Mouse (Mus musculus) olfactory bulb, adult 2 months (tissue): Measurements from ENCODE around the gene 1700056E22Rik. TPM values are rescaled to one million over a fixed set of nuclear protein-coding genes. Genes with fewer than 3 reads are reported as not detected.

Source experiments
- H3K27ac ChIP-seq: fragments of 200-500 bp; 2 replicates; pipeline ENCODE4 v1.5.1; 2012; ENCODE audit warnings: low read depth, low read length; ENCODE audit not compliant: insufficient read depth
- H3K4me1 ChIP-seq: fragments of 200-500 bp; 2 replicates; pipeline ENCODE4 v1.6.1; 2012; ENCODE audit warnings: low read length; ENCODE audit not compliant: control insufficient read depth, insufficient read depth
- H3K4me3 ChIP-seq: fragments of 200-500 bp; 2 replicates; pipeline ENCODE4 v1.5.1; 2012; ENCODE audit warnings: mild to moderate bottlenecking, low read depth, low read length, moderate library complexity; ENCODE audit not compliant: insufficient read depth
- CTCF ChIP-seq: fragments of 200-500 bp; IDR thresholded peaks from 2 replicates; pipeline ENCODE4 v1.5.1; 2012; ENCODE audit warnings: low read depth, mild to moderate bottlenecking, low read length, moderate library complexity; ENCODE audit not compliant: insufficient read depth
- POLR2A ChIP-seq: fragments of 200-500 bp; IDR thresholded peaks from 2 replicates; pipeline ENCODE4 v1.6.1; 2012; ENCODE audit warnings: mild to moderate bottlenecking, low read depth, low read length, moderate library complexity; ENCODE audit not compliant: insufficient read depth
- WGBS: fragments of 180-500 bp; shearing (Covaris S2); methylation state at CpG from one replicate; pipeline ENCODE4 v1.1.7; 2018; 5-methylcytosine and 5-hydroxymethylcytosine counted together
- polyA plus RNA-seq: library from polyadenylated mRNA; stranded (reverse); fragments of >200 nt; gene quantifications from 2 replicates; pipeline ENCODE4 v1.2.4, GENCODE M21; 2012; ENCODE audit warnings: low replicate concordance; ENCODE audit not compliant: missing spikeins, insufficient read depth, insufficient read length

Gene 1700056E22Rik
- polyA plus RNA-seq, 1 experiment = not detected

DNA sequence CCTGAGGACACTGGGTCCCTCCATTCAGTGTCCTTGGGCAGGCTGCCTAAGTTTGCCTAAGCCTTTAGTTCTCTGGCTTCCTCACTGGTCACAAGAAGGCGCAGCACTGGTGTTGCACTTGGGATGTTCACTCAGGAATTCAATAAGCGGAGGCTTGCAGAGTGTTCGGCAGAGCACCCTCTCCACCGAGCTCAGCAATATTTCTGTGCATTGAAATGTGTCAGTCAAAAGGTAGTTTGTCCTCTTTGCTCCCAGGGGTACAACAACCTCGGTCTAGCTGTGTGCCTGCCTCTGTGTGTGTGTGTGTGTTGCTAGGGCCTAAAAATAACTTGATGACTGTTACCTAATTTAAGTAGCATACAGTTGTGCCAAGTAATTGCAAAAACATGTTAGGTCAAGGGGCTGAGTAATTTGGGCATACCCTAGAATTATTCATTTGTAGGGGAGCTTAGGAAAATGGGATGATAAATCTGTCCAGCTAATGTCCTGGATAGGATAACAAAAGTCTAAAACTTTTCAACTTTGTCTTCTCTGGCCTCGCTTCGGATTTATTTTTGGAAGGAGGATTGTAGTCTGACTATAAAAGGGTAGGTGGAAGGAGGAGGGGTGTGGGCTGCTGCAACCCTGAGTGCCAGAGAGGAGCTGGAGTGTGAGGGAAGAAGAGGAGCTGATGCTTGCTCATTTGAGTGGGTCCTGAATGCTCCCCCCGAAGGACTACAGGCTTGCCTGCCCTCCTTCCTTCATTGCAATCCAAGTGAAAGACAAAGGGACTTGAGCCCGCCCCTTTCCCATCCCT lies 7.9 kb upstream of the 1700056E22Rik start:
- Histone ChIP-seq H3K27ac (no peak overlapping the region), H3K4me1 (peaks cover 20% of the 10 kb centered on the region), H3K4me3 (no peak overlapping the region)
- 58% methylated on average over 9 of the region's 9 CpGs for WGBS
- TF ChIP-seq POLR2A (no peak), CTCF (no peak)

DNA sequence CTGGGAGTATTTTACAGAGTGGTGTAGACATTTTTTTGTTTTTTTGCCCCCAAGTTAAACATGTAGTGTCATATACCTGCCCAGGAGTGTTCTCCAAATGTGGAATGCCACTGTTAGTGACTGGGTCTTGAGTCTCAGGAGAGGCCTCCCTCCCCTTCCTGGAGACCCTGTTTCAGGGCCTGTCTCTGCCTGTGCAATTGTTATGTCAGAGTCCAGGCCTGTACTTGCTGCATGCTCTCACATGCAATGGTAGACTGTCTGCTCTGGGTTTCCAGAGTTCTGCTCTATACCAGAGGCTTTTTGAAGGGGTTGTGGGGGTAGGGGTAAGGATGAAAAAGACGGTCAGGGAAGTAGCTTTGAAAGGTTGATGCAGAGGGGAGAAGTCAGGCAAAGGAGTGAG lies 6.8 kb upstream of the 1700056E22Rik start:
- Histone ChIP-seq H3K27ac (no peak overlapping the region), H3K4me3 (no peak overlapping the region), H3K4me1 (peaks cover 22% of the 10 kb centered on the region)
- TF ChIP-seq POLR2A (no peak), CTCF (no peak)
- WGBS = 88% methylated on average over 1 of the region's 1 CpGs

DNA sequence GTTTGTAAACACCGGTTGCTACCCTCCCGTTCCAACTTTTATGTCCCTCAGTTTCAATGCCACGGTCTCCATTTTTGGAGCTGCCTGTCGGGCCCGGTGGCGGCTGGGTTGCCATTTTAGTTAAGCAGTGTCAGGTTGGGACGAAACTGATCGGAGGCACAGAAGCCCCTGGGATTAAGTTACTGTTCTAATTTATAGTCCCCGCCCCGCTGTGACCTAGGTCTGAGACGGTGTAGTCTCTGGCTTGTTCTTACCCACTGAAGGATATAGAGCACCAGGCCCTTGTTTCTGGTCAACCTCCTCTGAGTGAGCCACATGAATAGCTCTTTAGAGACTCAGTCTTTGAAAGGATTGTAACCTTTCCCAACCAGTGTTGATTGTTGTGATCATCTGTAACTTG lies 6.1 kb upstream of the 1700056E22Rik start:
- 90% methylated on average over 11 of the region's 11 CpGs for WGBS
- TF ChIP-seq POLR2A = no peak
- TF ChIP-seq CTCF = no peak
- Histone ChIP-seq H3K4me3 (no peak overlapping the region), H3K4me1 (peaks cover 22% of the 10 kb centered on the region), H3K27ac (no peak overlapping the region)

DNA sequence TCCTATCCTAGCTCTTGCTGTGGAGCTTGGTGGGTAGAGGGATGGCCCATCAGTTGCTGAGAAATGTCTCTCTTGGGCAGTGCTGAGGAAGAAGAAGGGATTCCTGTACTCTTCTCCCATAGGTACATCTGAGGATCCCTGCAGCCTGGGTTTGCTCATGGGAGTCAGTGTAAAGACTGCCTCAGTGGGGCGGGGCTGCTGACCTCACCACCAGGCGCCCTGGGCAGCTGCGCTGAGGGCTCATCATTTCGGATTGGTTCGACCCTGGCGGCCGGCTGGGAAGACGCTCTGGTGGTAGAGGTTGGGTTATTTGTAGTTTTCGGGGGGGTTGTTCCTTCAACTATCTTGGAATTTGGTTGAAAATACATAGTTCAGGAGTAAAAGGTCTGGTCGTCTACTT lies 5.2 kb upstream of the 1700056E22Rik start:
- 97% methylated on average over 10 of the region's 10 CpGs for WGBS
- peaks cover 22% of the 10 kb centered on the region for H3K4me1 ChIP-seq
- H3K4me3 ChIP-seq = no peak overlapping the region

DNA sequence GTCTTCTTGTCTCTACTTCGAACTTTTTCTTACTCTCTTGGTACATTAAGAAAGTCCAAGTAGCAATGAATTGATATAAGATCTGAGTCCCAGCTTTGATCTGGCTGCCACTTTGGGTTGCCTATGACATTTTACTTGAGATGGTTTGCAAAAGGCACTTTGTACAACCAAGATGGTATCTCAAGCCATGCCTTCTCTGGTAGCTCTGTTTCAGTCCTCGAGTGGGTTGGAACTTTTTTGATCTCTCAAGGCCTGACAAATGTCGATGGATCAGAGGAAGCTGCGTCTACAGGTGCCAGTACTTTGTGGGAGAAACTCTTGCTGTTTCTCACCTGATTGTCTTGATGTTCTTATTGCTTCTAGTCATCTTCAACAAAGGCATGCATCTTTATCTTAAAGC lies 3.7 kb upstream of the 1700056E22Rik start:
- 95% methylated on average over 4 of the region's 4 CpGs for WGBS
- Histone ChIP-seq H3K27ac (no peak overlapping the region), H3K4me3 (no peak overlapping the region), H3K4me1 (peaks cover 25% of the 10 kb centered on the region)
- TF ChIP-seq POLR2A (no peak), CTCF (no peak)

More for the DNA sequence above, 5.2 kb upstream of the 1700056E22Rik start:
- TF ChIP-seq POLR2A (no peak), CTCF (no peak)
- H3K27ac ChIP-seq = no peak overlapping the region

DNA sequence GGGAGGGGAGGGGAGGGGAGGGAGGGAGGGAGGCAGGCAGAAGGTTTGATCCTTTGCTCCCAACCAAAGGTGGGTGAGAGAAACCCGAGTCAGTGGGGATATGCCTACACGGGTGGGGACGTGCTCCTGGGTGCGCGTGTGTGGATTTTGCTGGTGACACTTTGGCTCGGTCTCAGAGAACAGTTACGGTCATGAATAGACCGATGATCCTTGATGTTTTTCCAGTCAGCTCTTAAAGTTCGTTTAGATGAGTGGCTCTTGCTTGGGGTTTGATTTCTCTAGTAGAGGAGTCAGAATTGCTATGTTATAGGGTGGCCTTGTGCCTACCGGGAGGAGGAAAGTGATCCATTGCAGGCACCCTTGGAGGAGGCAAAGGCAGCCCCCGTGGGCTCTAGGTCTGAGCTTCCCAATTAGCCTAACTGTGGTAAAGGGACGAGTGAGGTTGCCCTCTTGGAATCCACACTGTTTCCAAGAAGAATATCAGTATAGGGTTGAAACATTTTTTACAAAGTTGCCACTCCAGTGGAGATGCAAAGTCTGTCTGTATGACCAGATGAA lies 1.3 kb upstream of the 1700056E22Rik start:
- Histone ChIP-seq H3K27ac (no peak overlapping the region), H3K4me1 (peaks cover 12% of the 10 kb centered on the region), H3K4me3 (peak overlapping the region; percentile 45)
- TF ChIP-seq CTCF (no peak), POLR2A (no peak)
- WGBS = 6% methylated on average over 12 of the region's 12 CpGs

DNA sequence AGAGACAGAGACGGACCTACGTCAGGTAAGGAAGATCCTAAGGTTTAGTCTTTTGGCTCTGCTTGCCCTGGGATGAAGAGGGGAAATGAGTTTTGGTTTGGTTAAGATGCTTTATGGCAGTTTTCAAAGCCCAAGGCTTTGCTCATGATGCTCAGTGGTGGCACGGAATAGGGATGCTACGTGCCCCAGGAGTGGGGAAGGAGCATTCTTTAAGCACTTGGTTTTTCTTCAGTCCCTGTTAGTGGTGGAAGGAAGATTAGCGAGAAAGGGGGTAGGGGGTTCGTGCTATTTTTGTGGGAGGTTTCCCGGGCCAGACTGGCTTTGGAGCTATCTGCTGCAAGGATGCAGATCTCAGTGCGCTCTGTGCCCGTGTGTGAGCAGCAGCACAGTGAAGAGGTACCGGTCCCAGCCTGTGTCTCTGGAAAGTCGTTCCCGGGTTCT lies 660 bp upstream of the 1700056E22Rik start:
- TF ChIP-seq POLR2A (no peak), CTCF (no peak)
- Histone ChIP-seq H3K27ac (peak overlapping the region; percentile 50), H3K4me3 (peak overlapping the region; percentile 73), H3K4me1 (peaks cover 12% of the 10 kb centered on the region)
- 1% methylated on average over 12 of the region's 12 CpGs for WGBS

DNA sequence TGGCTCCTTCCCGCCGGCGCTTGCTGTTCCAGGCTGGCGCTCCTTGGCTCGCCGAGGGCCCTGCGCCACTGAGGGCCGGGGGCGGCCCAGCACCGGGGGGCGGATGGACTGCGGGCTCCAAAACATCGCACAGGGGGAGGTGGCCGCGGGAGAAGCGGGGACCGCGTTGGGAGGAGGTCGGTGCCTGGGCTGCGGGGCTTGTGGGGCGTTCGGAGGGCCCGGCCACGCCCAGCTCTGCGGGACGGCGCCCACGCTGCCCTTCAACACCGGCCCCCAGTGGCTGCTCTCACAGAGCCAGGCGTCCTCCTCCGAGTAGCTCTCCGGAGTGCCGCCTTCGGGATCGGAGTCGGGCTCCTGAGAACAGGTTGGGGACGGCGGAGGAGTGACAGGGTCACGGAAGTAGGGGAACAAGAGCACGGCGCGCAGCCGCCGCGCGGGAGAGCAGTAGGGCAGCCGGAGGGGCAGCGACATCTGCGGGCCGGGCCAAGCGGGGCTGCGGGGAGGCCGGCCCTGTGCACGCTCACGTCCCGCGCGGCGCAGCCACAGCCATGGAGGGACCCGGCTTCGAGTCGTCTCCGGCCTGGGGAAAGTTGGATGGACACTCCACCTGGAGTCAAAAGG lies 601 bp downstream of the 1700056E22Rik start:
- TF ChIP-seq CTCF = peak; percentile 46; the same call in 1 of the 2 replicates
- TF ChIP-seq POLR2A = no peak
- H3K4me1 ChIP-seq = peaks cover 9% of the 10 kb centered on the region
- under 1% methylated on average over 63 of the region's 63 CpGs for WGBS
- peak overlapping the region; percentile 77 for H3K27ac ChIP-seq
- H3K4me3 ChIP-seq = peak overlapping the region; percentile 80

DNA sequence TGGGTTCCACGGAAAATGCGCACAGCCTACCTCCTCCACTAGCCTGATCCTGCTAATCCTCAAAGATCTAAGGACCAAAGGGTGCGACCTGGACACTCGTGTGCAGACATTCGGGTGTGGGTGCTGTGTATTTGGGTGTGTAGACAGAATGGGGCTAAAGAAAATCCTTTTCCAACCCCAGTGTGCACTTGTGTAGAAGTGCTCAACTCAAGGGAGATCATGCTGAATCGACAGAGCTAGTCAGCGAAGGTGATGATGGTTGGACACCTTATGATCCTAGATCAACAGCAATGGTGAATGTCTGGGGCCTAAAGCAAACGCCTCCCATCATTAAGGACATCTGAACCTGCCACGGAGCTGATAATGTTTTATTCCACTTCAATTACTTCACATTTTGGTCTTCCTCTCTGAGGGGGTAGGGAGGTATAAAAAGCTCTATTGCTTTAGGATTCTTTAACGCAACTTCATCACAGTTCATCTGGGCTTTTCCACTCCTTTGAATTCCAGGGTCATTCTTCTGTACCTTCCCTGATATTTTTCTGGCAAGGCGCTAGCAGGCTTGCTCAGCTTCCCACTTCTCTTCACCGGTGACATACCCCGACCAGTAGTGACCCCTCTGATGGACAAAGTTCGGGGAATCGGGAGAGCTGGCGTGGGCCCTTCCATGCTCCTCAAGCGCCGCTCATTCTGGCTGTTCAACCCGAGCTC lies 1.3 kb downstream of the 1700056E22Rik start:
- TF ChIP-seq POLR2A (no peak), CTCF (no peak)
- H3K27ac ChIP-seq = peak overlapping the region; percentile 77
- peaks cover 9% of the 10 kb centered on the region for H3K4me1 ChIP-seq
- WGBS = 43% methylated on average over 19 of the region's 19 CpGs
- peak overlapping the region; percentile 80 for H3K4me3 ChIP-seq
